Mouse (Mus musculus) liver, embryonic 14 days (tissue): Measurements from ENCODE around the gene Gm5426. TPM values are rescaled to one million over a fixed set of nuclear protein-coding genes. Genes with fewer than 3 reads are reported as not detected.

ENCODE experiments used
- polyA plus RNA-seq: library from polyadenylated mRNA; depleted of rRNA; stranded (reverse); fragments of >200 nt; gene quantifications from 2 replicates; pipeline ENCODE4 v1.2.3, GENCODE M21; 2012; rRNA removed

Gene Gm5426
- not detected in 2 replicates for polyA plus RNA-seq

GRCm38 (mm10) chr10:96136451-96136850 lies at the start of gene Gm5426:
TSS of gene Gm5426 (plus strand) at chr10:96136603.

Other genes starting within 250 kb of the Gm5426 start
- gene Eea1, start 196.0 kb upstream of the Gm5426 start, polyA plus RNA-seq = 4.5 and 4.9 TPM in 2 replicates